Mouse (Mus musculus) B cell, adult (primary cell): ENCODE measurements around the gene Pop5. TPM values are rescaled to one million over a fixed set of nuclear protein-coding genes. Genes with fewer than 3 reads are reported as not detected.

Source experiments
- total RNA-seq: library from RNA; stranded (reverse); gene quantifications from 4 replicates; pipeline ENCODE4 v1.2.4, GENCODE M21; 2023; ENCODE audit not compliant: inconsistent age

The Pop5 gene
- total RNA-seq: 36.0 to 50.2 TPM (median 43.6 TPM) in 4 replicates

GRCm38 (mm10) chr5:115235786-115236263, at the start of gene Pop5:
Pop5 (plus strand) TSS chr5:115235836.

GRCm38 (mm10) chr5:115193669-115194625, 41.7 kb upstream of the Pop5 start, which contains the start of gene Cabp1:
Cabp1 (minus strand) TSS chr5:115194381.

GRCm38 (mm10) chr5:115272812-115273548, 37.3 kb downstream of the Pop5 start, which contains the start of gene Rnf10:
Rnf10 (minus strand) TSS chr5:115272898.

GRCm38 (mm10) chr5:115279226-115280049, 43.8 kb downstream of the Pop5 start, which contains the start of gene Coq5:
Coq5 (plus strand) TSS chr5:115279666.

Other genes with a start within 250 kb of the Pop5 start
- 54.8 to 58.2 TPM (median 56.8 TPM) in 4 replicates for gene Sppl3, start 224.7 kb upstream of the Pop5 start, total RNA-seq
- 0.96 TPM in 1 of 4 replicates, not detected in the others for gene Gm10401, start 137.5 kb upstream of the Pop5 start, total RNA-seq
- 17.1 to 21.0 TPM (median 18.9 TPM) in 4 replicates for gene Acads, start 116.5 kb upstream of the Pop5 start, total RNA-seq
- gene Unc119b, start 100.9 kb upstream of the Pop5 start, total RNA-seq: 34.6 to 39.0 TPM (median 37.0 TPM) in 4 replicates
- 74.1 to 86.9 TPM (median 78.0 TPM) in 4 replicates for gene Mlec, start 77.7 kb upstream of the Pop5 start, total RNA-seq
- 0.16 to 0.72 TPM (median 0.26 TPM) in 4 replicates for gene Cabp1, start 41.5 kb upstream of the Pop5 start, total RNA-seq
- 128 to 136 TPM (median 132 TPM) in 4 replicates for gene Rnf10, start 37.1 kb downstream of the Pop5 start, total RNA-seq
- gene Coq5, start 43.8 kb downstream of the Pop5 start, total RNA-seq: 25.4 to 32.1 TPM (median 28.4 TPM) in 4 replicates
- gene Dynll1, start 65.2 kb downstream of the Pop5 start, total RNA-seq: 267 to 317 TPM (median 282 TPM) in 4 replicates
- 64.8 to 75.9 TPM (median 68.2 TPM) in 4 replicates for gene Srsf9, start 91.3 kb downstream of the Pop5 start, total RNA-seq
- 9.0 to 11.8 TPM (median 10.7 TPM) in 4 replicates for gene Gatc, start 105.3 kb downstream of the Pop5 start, total RNA-seq
- 20.3 to 21.9 TPM (median 20.6 TPM) in 4 replicates for gene Triap1, start 105.4 kb downstream of the Pop5 start, total RNA-seq
- 193 to 247 TPM (median 210 TPM) in 4 replicates for gene Cox6a1, start 113.1 kb downstream of the Pop5 start, total RNA-seq
- gene Msi1, start 193.8 kb downstream of the Pop5 start, total RNA-seq: not detected in 4 replicates
- gene Pla2g1b, start 230.4 kb downstream of the Pop5 start, total RNA-seq: not detected in 4 replicates
- 10.2 to 16.0 TPM (median 14.4 TPM) in 4 replicates for gene Sirt4, start 248.9 kb downstream of the Pop5 start, total RNA-seq